Mouse (Mus musculus) liver, adult 2 months (tissue): ENCODE results near the gene Srsf4.

Experiments used
- CTCF ChIP-seq: fragments of 200-500 bp; IDR thresholded peaks from 2 replicates; pipeline ENCODE4 v1.5.1; 2011; ENCODE audit warnings: low read depth, low read length, control low read depth
- POLR2A ChIP-seq: fragments of 200-500 bp; IDR thresholded peaks from 2 replicates; pipeline ENCODE4 v1.6.1; 2011; ENCODE audit warnings: low read length, control low read depth; ENCODE audit not compliant: insufficient read depth; ENCODE audit errors: extremely low read depth

DNA sequence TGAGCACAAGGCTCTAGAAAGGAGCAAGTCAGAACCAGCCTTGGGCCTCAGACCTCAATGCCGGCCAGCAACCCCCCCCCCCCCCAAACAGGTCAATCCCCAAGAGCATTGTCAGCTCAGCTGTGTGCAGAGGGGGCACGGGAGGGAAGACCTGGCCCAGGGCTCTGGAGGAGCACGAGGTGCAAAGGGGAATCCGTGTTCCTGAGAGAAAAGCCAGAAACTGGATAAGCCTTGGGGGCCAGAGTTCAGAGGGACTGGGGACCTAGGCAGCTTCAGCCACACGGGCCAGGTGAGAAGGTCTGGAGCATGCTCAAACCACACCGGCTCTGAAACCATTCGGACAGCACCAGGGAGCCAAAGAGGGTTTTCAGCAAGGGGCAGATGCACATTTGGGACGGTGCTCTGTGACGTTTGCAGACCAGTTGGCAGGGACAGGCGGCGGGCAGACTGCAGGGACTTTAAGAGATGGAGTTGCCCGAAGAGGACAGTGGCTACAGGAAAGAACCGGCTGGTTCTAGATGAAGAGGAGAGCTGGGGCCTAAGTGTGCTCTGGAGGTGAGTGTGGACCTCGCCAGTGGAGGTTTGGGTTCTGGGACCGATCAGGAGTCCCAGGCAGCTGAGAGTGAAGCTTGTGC, 46.2 kb downstream of the Srsf4 start:
- TF ChIP-seq POLR2A (no peak), CTCF (no peak)
